Mouse (Mus musculus): Measurements from ENCODE around the gene Selenbp2. TPM values are rescaled to one million over a fixed set of nuclear protein-coding genes. Genes with fewer than 3 reads are reported as not detected.
"Not testable (repeated sequence)": the region's sequence is repeated elsewhere in the genome, so short reads cannot be mapped to it uniquely, and the experiment has no call there.

Gene Selenbp2
- polyA plus RNA-seq, 1 experiment: 2.4 TPM

DNA sequence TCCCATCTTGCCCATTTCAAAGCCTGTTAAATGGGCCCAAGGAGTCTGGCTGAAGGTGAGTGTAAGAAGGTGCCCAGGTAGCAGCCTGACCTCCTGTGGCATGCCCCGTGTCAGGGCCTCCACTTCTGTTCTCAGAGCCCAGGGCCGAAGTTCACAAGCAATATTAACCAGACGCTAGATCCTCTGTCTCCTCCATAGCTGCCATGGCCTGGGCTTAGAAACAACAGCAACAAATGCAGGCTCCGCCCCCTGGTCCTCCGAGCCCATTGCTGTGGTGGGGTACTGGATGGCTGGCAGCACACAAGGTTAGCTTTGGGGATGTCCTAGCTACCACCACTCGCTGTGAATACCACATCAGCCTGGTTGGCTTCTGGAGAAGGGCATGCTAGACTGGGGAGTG lies 3.2 kb upstream of the Selenbp2 start:
- 43% methylated on average over 6 of the region's 6 CpGs for WGBS
- H3K4me1 ChIP-seq (ENCODE audit: control insufficient read depth, insufficient read depth, insufficient read length, low read length): peaks cover 17% of the 10 kb centered on the region
- H3K27ac ChIP-seq (ENCODE audit: insufficient read depth, low read depth, low read length); H3K4me3 ChIP-seq (ENCODE audit: low read depth, low read length); H3K36me3 ChIP-seq (ENCODE audit: control insufficient read depth, insufficient read depth, low read length); H3K27me3 ChIP-seq (ENCODE audit: control insufficient read depth, insufficient read depth, low read length): not testable (repeated sequence)

DNA sequence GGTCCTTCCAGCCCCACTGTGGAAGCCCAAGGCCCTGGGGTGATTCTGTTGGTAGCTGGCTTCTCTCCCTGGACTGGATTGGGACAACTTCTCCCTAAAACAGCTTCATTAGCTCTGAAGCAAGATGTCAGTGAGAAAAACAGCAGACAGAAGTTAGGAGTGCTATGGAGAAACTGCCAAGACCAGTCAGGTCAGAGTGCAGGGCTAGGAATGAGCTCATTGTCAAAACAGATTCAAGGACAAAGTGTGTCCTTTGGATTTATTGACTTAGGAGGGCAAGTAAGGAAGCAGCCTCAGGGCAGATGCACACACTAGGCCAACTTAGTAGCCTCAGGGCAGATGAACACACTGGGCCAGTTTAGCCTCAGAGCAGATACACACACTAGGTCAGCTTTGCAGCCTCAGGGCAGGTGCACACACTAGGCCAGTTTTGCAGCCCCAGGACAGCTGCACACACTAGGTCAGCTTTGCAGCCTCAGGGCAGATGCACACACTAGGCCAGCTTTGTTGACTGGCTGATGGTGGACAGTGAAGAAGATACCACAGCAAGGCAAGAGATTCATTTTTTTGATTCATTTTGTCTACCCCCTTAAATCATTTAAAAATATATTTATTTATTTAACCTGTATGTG lies 2.6 kb upstream of the Selenbp2 start:
- Histone ChIP-seq H3K27ac (ENCODE audit: insufficient read depth, low read depth, low read length) (no peak overlapping the region), H3K4me3 (ENCODE audit: low read depth, low read length) (no peak overlapping the region), H3K27me3 (ENCODE audit: control insufficient read depth, insufficient read depth, low read length) (no peaks in the 10 kb centered on the region), H3K36me3 (ENCODE audit: control insufficient read depth, insufficient read depth, low read length) (no peaks in the 10 kb centered on the region), H3K4me1 (ENCODE audit: control insufficient read depth, insufficient read depth, insufficient read length, low read length) (peaks cover 17% of the 10 kb centered on the region)
- TF ChIP-seq POLR2A (IDR thresholded peaks at IDR 0.05; ENCODE audit: low read depth, low read length): no peak
- TF ChIP-seq CTCF (IDR thresholded peaks at IDR 0.05; ENCODE audit: extremely low read depth, insufficient read length, insufficient replicate concordance, low read depth, low read length): no peak

DNA sequence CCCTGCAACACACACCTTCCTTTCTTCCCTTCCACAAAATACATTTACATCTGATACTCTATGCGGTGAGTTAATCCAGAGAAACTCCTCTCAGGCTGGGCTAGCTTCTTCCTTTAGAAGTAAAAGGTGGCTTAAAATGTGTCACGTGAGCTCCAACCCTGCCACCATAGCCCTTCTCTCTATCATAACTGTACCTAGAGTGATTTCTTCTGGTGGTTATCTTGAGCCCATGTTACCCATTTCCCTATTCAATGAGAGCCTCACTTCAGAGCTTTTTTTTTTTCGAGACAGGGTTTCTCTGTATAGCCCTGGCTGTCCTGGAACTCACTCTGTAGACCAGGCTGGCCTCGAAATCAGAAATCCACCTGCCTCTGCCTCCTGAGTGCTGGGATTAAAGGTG lies 1.7 kb upstream of the Selenbp2 start:
- not testable (repeated sequence) for H3K36me3 ChIP-seq (ENCODE audit: control insufficient read depth, insufficient read depth, low read length); H3K27ac ChIP-seq (ENCODE audit: insufficient read depth, low read depth, low read length); H3K4me3 ChIP-seq (ENCODE audit: low read depth, low read length); H3K27me3 ChIP-seq (ENCODE audit: control insufficient read depth, insufficient read depth, low read length)
- 96% methylated on average over 4 of the region's 4 CpGs for WGBS
- peaks cover 17% of the 10 kb centered on the region for H3K4me1 ChIP-seq (ENCODE audit: control insufficient read depth, insufficient read depth, insufficient read length, low read length)

DNA sequence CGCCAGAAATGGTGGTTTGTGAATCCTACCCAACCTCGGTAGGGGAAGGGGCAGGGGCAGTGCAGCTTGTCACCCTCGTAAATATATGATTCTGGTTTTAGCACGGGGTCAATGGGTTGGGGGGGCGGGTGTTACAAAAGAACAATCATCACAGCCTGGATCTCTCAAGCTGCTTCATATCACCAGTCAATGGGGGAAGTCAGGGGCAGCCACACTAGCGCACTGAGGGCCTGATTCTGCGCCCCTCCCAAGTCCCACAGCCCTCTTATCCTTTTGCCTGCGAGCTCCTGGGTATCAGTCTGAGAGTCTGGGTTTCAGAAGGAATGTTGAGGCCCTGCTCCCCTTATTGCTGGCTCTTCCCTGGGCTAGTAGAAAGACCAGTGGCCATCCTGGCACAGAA lies 518 bp downstream of the Selenbp2 start:
- not testable (repeated sequence) for H3K27me3 ChIP-seq (ENCODE audit: control insufficient read depth, insufficient read depth, low read length); H3K27ac ChIP-seq (ENCODE audit: insufficient read depth, low read depth, low read length); H3K36me3 ChIP-seq (ENCODE audit: control insufficient read depth, insufficient read depth, low read length); H3K4me3 ChIP-seq (ENCODE audit: low read depth, low read length)
- WGBS: 26% methylated on average over 5 of the region's 8 CpGs
- H3K4me1 ChIP-seq (ENCODE audit: control insufficient read depth, insufficient read depth, insufficient read length, low read length): peaks cover 17% of the 10 kb centered on the region

DNA sequence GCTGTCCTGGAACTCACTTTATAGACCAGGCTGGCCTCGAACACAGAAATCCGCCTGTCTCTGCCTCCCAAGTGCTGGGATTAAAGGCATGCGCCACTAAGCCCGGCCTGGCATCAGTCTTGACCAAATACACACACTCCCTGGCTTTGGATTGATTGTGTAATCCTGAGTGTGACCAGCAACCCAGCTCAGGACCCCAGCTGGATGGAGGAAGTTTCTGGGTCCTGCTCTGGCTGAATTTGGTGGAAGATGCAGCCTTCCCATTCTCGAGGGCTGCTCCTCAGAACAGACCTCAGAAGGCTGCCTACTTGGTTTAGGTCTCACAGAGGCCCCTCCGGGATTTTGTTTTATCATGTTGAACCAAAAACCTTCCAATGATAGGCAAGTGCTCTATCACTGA lies 2.2 kb downstream of the Selenbp2 start:
- H3K4me1 ChIP-seq (ENCODE audit: control insufficient read depth, insufficient read depth, insufficient read length, low read length): peaks cover 13% of the 10 kb centered on the region
- H3K36me3 ChIP-seq (ENCODE audit: control insufficient read depth, insufficient read depth, low read length); H3K4me3 ChIP-seq (ENCODE audit: low read depth, low read length); H3K27me3 ChIP-seq (ENCODE audit: control insufficient read depth, insufficient read depth, low read length); H3K27ac ChIP-seq (ENCODE audit: insufficient read depth, low read depth, low read length): not testable (repeated sequence)
- WGBS: 86% methylated on average over 6 of the region's 6 CpGs

DNA sequence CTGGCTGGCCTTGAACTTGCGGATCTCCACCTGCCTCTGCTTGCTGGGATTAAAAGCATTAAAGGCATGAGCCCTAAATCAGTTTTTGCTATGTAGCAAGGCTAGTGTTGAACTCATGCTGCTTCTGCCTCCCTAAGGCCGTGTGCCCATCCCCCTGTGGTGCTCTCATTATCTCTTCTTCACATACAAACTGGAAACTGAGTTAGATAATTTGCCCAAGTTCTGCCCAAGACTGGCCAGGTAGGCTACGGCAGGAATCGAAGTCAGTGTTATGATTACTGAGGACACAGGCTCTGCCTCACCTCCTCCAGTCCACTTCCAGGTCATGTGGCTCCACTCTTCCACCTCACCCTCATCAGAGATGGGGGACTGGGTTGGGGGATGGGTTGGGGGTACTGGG lies 2.9 kb downstream of the Selenbp2 start:
- H3K36me3 ChIP-seq (ENCODE audit: control insufficient read depth, insufficient read depth, low read length); H3K27me3 ChIP-seq (ENCODE audit: control insufficient read depth, insufficient read depth, low read length); H3K4me1 ChIP-seq (ENCODE audit: control insufficient read depth, insufficient read depth, insufficient read length, low read length); H3K27ac ChIP-seq (ENCODE audit: insufficient read depth, low read depth, low read length); H3K4me3 ChIP-seq (ENCODE audit: low read depth, low read length): not testable (repeated sequence)
- WGBS: 93% methylated on average over 4 of the region's 4 CpGs

DNA sequence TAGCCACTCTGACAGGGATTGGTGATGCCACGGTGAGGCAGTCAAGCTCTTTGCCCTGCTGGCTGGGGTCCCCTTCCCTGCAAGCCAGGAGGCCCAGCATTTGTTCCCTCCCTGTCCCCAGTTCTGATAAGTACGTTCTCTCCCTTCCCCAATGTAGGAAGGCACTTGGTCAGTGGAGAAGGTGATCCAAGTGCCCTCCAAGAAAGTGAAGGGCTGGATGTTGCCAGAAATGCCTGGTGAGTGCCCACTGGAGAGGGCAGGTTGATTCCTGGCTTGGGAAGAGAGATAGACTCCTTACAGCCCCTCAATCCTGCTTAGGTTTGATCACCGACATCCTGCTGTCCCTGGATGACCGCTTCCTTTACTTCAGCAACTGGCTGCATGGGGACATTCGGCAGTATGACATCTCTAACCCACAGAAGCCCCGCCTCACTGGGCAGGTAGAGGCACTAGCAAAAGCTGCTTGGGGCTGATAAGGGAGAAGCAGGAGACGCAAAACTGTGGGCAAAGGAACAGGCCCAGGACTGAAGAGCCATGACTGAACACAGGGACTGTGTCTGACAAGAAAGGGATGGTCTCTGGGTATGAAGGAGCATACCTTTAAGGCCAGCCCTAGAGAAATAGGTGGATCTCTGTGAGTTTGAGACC lies 8.9 kb downstream of the Selenbp2 start:
- WGBS: 84% methylated on average over 7 of the region's 7 CpGs
- not testable (repeated sequence) for H3K36me3 ChIP-seq (ENCODE audit: control insufficient read depth, insufficient read depth, low read length); H3K27me3 ChIP-seq (ENCODE audit: control insufficient read depth, insufficient read depth, low read length)

DNA sequence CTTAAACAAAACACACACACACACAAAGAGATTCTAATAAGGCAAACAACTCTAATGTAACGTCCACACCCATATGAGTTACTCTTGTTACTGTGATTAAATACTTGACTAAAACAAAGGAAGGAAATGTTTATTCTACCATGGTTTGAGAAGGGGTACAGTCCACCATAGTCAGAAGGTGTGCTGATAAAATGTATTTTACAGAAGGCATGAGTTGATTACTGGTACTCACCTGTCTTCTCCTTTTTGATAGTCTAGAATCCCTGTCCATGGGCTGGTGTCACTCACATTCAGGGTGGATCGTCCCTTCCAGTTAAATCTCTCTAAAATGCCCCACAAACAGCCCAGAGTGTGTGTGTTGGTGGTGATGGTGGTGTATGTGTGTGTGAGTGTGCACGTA lies 9.5 kb downstream of the Selenbp2 start:
- Histone ChIP-seq H3K27ac (ENCODE audit: insufficient read depth, low read depth, low read length) (no peak overlapping the region), H3K4me3 (ENCODE audit: low read depth, low read length) (no peak overlapping the region), H3K27me3 (ENCODE audit: control insufficient read depth, insufficient read depth, low read length) (no peaks in the 10 kb centered on the region), H3K36me3 (ENCODE audit: control insufficient read depth, insufficient read depth, low read length) (no peaks in the 10 kb centered on the region), H3K4me1 (ENCODE audit: control insufficient read depth, insufficient read depth, insufficient read length, low read length) (no peaks in the 10 kb centered on the region)
- TF ChIP-seq CTCF (IDR thresholded peaks at IDR 0.05; ENCODE audit: extremely low read depth, insufficient read length, insufficient replicate concordance, low read depth, low read length) (no peak), POLR2A (IDR thresholded peaks at IDR 0.05; ENCODE audit: low read depth, low read length) (no peak)
- 75% methylated on average over 3 of the region's 3 CpGs for WGBS

More for the DNA sequence above, 8.9 kb downstream of the Selenbp2 start:
- not testable (repeated sequence) for H3K4me1 ChIP-seq (ENCODE audit: control insufficient read depth, insufficient read depth, insufficient read length, low read length); H3K27ac ChIP-seq (ENCODE audit: insufficient read depth, low read depth, low read length); H3K4me3 ChIP-seq (ENCODE audit: low read depth, low read length)
